ENCODE assay signal across 32 mouse cellular contexts in genomic region chr12:70078471-70079025, GRCm38 (mm10). TPM values are rescaled to one million over a fixed set of nuclear protein-coding genes. Genes with fewer than 3 reads are reported as not detected.
DNase-seq lines count a peak whose midpoint lies in the region; ATAC-seq lines count a peak whose summit lies in the region.
"Had no signal": no experiment of that assay in that cellular context is flagged by ENCODE, and none has a peak within 500 bp of the region (broad histone marks: within the 10 kb centered on the region; RNA-seq: fewer than 3 reads in every experiment).

No protein-coding gene starts in this region.

- WGBS in midbrain, embryonic 14.5 days = 91% methylated on average over 7 of the region's 7 CpGs

- H3K36me3 ChIP-seq in midbrain, embryonic 14.5 days (ENCODE audit: control insufficient read depth, insufficient read depth, low read length) = peaks cover 9% of the 10 kb centered on the region; the same call in 1 of the 2 replicates
- H3K36me3 ChIP-seq: forebrain, embryonic 10.5 days; neural tube, embryonic 15.5 days; stomach, embryonic 15.5 days had no signal

- H3K27ac ChIP-seq in midbrain, embryonic 14.5 days (replicated peaks; ENCODE audit: low read depth, low read length) = no peak overlapping the region
- H3K27ac ChIP-seq: embryonic facial prominence, embryonic 13.5 days; forebrain, embryonic 10.5 days; forebrain, embryonic 15.5 days; hindbrain, embryonic 13.5 days; layer of hippocampus, adult 2 months; limb, embryonic 10.5 days; limb, embryonic 15.5 days; liver, embryonic 14.5 days; neural tube, embryonic 15.5 days; stomach, embryonic 15.5 days had no signal

- no peak overlapping the region for H3K4me2 ChIP-seq in midbrain, embryonic 14.5 days (ENCODE audit: low read length)
- H3K4me2 ChIP-seq: embryonic facial prominence, embryonic 13.5 days; forebrain, embryonic 15.5 days; heart, embryonic 11.5 days; hindbrain, embryonic 13.5 days; limb, embryonic 15.5 days; midbrain, embryonic 11.5 days; neural tube, embryonic 15.5 days; stomach, embryonic 15.5 days had no signal

- no peak overlapping the region for H3K4me3 ChIP-seq in midbrain, embryonic 14.5 days (replicated peaks; ENCODE audit: low read depth, low read length)
- H3K4me3 ChIP-seq: embryonic facial prominence, embryonic 13.5 days; forebrain, embryonic 10.5 days; forebrain, embryonic 15.5 days; hindbrain, embryonic 13.5 days; layer of hippocampus, adult 2 months; limb, embryonic 10.5 days; limb, embryonic 15.5 days; neural tube, embryonic 15.5 days; stomach, embryonic 15.5 days had no signal

- no peaks in the 10 kb centered on the region for H3K9me3 ChIP-seq in midbrain, embryonic 14.5 days (ENCODE audit: control insufficient read depth, low read length)
- H3K9me3 ChIP-seq: embryonic facial prominence, embryonic 13.5 days; forebrain, embryonic 10.5 days; forebrain, embryonic 15.5 days; G1E; hindbrain, embryonic 13.5 days; limb, embryonic 10.5 days; limb, embryonic 15.5 days; neural tube, embryonic 15.5 days; stomach, embryonic 15.5 days had no signal

- H3K9ac ChIP-seq in midbrain, embryonic 14.5 days (replicated peaks; ENCODE audit: low read length) = no peak overlapping the region
- H3K9ac ChIP-seq: embryonic facial prominence, embryonic 13.5 days; forebrain, embryonic 15.5 days; hindbrain, embryonic 13.5 days; limb, embryonic 15.5 days; liver, embryonic 14.5 days; neural tube, embryonic 15.5 days; stomach, embryonic 15.5 days had no signal

- no peaks in the 10 kb centered on the region for H3K27me3 ChIP-seq in midbrain, embryonic 14.5 days (ENCODE audit: control insufficient read depth, insufficient read depth, low read length)
- H3K27me3 ChIP-seq: embryonic facial prominence, embryonic 13.5 days; forebrain, embryonic 15.5 days; hindbrain, embryonic 13.5 days; limb, embryonic 15.5 days; neural tube, embryonic 15.5 days; stomach, embryonic 15.5 days had no signal

- intact Hi-C loops in left cerebral cortex, postnatal 25 days (cut with DNase I) = no loop called here

- peak; percentile 25 for DNase-seq in thymus, postnatal 0 days (ENCODE audit: low spot score)
- no peak for DNase-seq in thymus, postnatal 4 days
- DNase-seq in CD8-positive naive resting alpha-beta T cell, adult 2 months (ENCODE audit: low read depth in 2 of 2, low spot score in 2 of 2) = peak; percentile 11 to 28
- peak; percentile 74 for DNase-seq in induced T-regulatory cell, adult 2 months (ENCODE audit: low read depth)
- no peak for DNase-seq in midbrain, embryonic 14.5 days
- no peak for DNase-seq in left cerebral cortex, postnatal 25 days (ENCODE audit: low spot score in 2 of 2)
- DNase-seq: adrenal gland, postnatal 14 days; cerebellum, adult 11-12 months; cerebellum, adult 9-11 months; gastrocnemius, postnatal 25 days; heart, adult 18-20 months; heart, postnatal 4 days; kidney, adult 2 months; kidney, postnatal 36 days; lung, adult 2 months; lung, postnatal 10 days; retina, postnatal 1 day; right cerebral cortex, postnatal 25 days had no signal

- no peaks in the 10 kb centered on the region for H3K4me1 ChIP-seq in midbrain, embryonic 14.5 days (ENCODE audit: control insufficient read depth, insufficient read depth, low read length)
- H3K4me1 ChIP-seq: forebrain, embryonic 10.5 days; forebrain, embryonic 15.5 days; hindbrain, embryonic 13.5 days; limb, embryonic 10.5 days; limb, embryonic 15.5 days; neural tube, embryonic 15.5 days; stomach, embryonic 15.5 days had no signal

- no peak for ATAC-seq in midbrain, embryonic 14.5 days (ENCODE audit: low FRiP score, low TSS enrichment)
- no peak for ATAC-seq in monocyte, adult 5-6 weeks (replicated peaks; ENCODE audit: insufficient number of reproducible peaks, low FRiP score, low TSS enrichment, poor library complexity, severe bottlenecking)
- ATAC-seq: forebrain, embryonic 15.5 days had no signal

RNA-seq across cellular contexts. Expression of gene Nin, which starts 35.0 kb away (rescaled TPM):
- 9.1 and 11.4 TPM in 2 replicates for polyA plus RNA-seq in thymus, postnatal 0 days (2015; fragmentation: Nextera tagmentation; extraction: Ambion mirVana)
- polyA plus RNA-seq in midbrain, embryonic 14.5 days (2014; fragmentation: Nextera tagmentation; extraction: Ambion mirVana) = 15.3 and 17.1 TPM in 2 replicates
- 134 to 153 TPM (median 142 TPM) in 3 replicates for total RNA-seq in monocyte, adult 5-6 weeks (2017)
- 10 to 100 TPM; 53.1 to 56.4 TPM for total RNA-seq in left cerebral cortex, postnatal 25 days (2021)

Comparison
In these comparisons a context has a peak if more than half of its experiments do, and no peak if none do; other contexts are left out.
1. DNase-seq: peak in thymus, postnatal 0 days (single experiment), CD8-positive naive resting alpha-beta T cell, adult 2 months (2 of 2) and induced T-regulatory cell, adult 2 months (single experiment); none in thymus, postnatal 4 days (single experiment), midbrain, embryonic 14.5 days (single experiment) and left cerebral cortex, postnatal 25 days (0 of 2).